Mouse (Mus musculus) CD4-positive helper T cell, adult 2 months (primary cell): ENCODE data around the gene Nudt13.
A peak's percentile ranks its signal among the peaks of the same experiment; 100 is the strongest.

ENCODE experiments used
- DNase-seq: peaks from one replicate; pipeline ENCODE4 v3.0.0-alpha.2; 2012; ENCODE audit warnings: low read depth, missing footprints, low spot score

Gene Nudt13

DNA sequence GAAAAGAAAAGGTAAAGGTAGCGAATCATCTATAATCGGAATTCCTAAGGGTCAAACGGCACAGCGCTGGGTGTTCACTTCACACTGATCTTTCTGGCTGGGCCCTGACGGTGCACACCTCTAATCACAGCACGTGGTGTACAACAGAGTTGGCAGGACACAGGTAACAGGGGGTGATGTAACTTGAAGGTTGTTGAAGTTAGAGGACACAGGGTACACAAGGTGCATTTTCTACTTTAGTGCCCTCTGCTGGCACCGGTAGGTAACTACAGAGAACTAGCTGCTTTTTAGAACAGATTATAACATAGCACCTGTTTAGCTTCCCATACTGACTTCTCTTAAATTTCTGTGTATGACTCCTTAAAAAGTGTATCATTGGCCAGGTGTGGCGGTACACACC, 45.7 kb downstream of the Nudt13 start:
- DNase-seq = peak; percentile 57

DNA sequence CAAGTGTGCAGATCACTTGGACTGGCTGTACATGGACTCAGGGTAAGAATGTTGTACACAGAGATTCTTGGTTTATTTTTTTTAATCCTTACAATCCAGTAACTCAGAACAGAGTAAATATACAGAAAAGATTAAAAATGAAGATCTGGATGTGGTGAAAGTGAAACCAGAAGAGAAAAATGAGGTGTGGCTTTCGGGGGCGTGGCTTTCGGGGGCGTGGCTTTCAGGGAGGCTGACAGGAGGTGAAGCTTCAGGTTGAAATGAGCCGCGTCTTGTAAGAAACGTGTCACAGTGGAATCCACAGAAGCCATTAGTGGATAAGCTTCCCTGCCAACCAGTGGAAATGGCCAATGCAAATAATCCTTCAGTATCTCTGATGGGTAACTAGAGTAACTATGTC, 46.4 kb downstream of the Nudt13 start:
- DNase-seq = peak; percentile 78

DNA sequence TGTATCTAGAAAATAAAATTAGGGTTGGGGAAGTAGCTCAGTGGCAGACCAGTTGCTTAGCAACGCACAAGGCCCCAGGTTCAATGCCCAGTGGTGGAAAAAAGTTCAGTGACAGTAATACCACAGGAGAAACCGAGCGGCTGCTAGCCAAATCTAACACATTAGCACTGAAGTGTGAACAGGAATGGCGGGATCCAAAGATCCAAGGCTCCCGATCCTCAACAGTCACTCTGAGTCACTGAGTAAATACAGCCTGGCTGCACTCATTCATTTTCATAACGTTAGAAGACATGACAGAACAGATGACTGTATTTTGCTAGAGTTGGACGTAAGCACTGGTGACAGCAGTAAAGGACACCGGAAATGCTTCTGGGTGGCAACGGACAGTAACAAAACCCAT, 51.4 kb downstream of the Nudt13 start:
- DNase-seq = no peak

DNA sequence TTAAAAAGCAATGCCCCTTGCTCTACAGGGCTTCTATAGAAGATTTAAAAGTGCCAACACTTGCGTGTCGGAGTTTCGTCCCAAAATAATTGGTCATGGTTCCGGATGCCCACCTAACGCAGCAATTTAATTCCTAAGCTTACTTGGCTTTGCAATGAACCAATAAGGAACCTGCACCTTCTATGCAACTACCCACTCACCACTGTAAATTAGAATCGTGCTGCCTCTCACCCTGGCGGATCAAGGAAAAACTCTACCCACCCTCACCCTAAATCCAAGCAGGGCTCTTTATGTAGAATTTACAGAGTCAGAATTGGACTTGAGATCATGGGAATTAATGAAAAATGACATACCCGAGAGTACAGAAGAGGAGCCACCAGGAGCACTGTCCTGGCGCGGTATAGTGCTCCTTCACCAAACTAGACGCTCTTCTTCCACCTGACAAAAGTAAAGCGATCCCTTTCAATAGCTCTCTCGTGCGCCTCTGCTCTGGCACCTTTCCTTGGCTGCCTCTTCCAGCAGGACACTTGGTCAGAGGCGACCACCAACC, 53.0 kb downstream of the Nudt13 start:
- DNase-seq = no peak

DNA sequence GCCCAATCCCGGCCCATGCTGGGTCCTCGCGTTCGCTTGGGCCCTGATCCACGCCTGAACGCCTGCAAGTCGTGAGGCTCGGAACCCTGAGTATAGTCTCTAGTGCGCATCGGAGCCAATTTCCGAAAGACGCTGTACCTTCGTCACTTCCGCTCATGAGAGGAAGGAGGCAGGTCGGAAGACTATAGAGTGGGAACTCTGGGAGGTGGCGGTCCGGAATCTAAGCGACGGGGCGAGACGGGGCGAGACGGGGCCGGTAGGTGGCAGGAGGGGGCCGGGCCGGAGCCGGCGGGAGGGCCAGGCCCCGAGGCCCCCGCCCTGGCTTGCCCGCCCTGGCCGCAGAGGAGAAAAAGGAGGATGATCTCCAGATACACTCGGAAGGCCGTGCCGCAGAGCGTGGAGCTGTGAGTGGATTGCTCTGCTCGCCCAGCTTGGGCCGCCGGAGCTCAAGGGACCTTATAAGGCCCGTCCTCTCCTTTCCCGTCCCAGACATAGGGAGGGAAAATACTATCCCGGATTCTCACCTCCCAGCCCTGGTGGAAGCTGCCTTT, 53.6 kb downstream of the Nudt13 start, which contains the start of the genes Ecd and Fam149b:
TSS of gene Ecd (minus strand) at position 131 of the 551 bp plus-strand sequence.
TSS of gene Fam149b (plus strand) at position 172 of the 551 bp plus-strand sequence.
- DNase-seq = peak; percentile 94

DNA sequence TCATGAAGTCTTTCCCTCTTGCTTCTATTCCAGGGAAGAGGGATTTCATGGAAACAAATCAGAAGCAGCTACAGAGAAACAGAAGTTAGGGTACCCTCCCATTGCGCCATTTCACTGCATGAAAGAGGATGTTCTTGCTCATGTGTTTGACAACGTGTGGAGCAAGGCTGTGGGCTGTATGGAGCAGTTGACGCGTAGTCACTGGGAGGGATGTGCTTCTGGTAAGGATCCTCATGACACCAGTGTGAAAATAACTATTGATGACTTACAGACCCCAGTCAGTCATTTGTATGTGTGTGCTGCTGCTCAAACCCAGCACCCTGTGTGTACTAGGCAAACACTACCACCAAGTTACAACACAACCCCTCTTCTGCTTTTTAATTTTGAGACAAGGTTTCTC, 68.7 kb downstream of the Nudt13 start:
- DNase-seq = no peak
